Mouse (Mus musculus): ENCODE results near the gene Nid2.

DNA sequence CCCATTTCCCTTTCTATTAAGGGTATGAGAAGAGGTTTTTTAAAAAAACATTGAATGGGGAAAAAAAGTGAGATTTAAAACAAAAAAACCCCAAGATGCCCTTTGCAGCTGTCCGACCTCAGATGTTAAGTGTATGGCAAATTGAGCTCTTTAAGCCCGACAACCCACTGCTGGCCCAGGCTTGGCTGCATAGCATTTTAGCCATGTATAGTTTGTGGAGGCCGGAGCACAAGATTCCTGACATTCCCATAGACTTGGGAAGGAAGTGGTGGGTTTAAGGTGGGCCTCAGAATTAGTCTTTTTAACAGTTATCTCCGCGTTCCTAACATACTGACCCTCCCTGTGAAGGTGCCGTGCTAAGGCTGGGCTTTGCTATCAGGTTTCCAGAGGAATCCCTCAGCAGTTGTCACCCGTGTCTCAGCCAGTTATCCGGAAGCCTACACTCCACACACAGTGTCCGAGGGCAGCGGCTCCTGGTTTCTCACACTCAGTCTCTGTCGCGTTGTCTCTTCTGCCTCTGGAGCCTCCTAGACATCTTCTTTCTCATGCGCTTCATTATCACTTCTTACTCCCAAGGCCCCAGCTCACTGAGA, 23.1 kb downstream of the Nid2 start:
- TF ChIP-seq CTCF (IDR thresholded peaks at IDR 0.05; ENCODE audit: control insufficient read depth, insufficient read depth, insufficient replicate concordance, low read depth, low read length) (no peak), POLR2A (IDR thresholded peaks at IDR 0.05; ENCODE audit: control insufficient read depth, low read depth, low read length) (no peak)
